Mouse (Mus musculus) kidney, adult 2 months (tissue): ENCODE data around the gene Ankrd33b. TPM values are rescaled to one million over a fixed set of nuclear protein-coding genes. Genes with fewer than 3 reads are reported as not detected.

ENCODE experiments used
- DNase-seq: peaks from one replicate; pipeline ENCODE4 v3.0.0; 2021
- H3K27ac ChIP-seq: fragments of 200-500 bp; 2 replicates; pipeline ENCODE4 v1.5.1; 2012; ENCODE audit warnings: low read depth, low read length, control low read depth, inconsistent platforms; ENCODE audit not compliant: insufficient read depth
- H3K27me3 ChIP-seq: fragments of 200-500 bp; replicated peaks from 2 replicates; pipeline ENCODE4 v1.6.1; 2012; ENCODE audit warnings: mild to moderate bottlenecking, moderate library complexity, low read length, inconsistent platforms; ENCODE audit not compliant: control insufficient read depth, insufficient read depth
- H3K36me3 ChIP-seq: fragments of 200-500 bp; 2 replicates; pipeline ENCODE4 v1.6.1; 2012; ENCODE audit warnings: mild to moderate bottlenecking, moderate library complexity, low read length, inconsistent platforms; ENCODE audit not compliant: control insufficient read depth, insufficient read depth
- H3K4me1 ChIP-seq: fragments of 200-500 bp; 2 replicates; pipeline ENCODE4 v1.6.1; 2011; ENCODE audit warnings: low read length; ENCODE audit not compliant: control insufficient read depth, insufficient read depth
- H3K4me3 ChIP-seq: fragments of 200-500 bp; 2 replicates; pipeline ENCODE4 v1.5.1; 2011; ENCODE audit warnings: mild to moderate bottlenecking, low read depth, low read length, control low read depth; ENCODE audit not compliant: insufficient read depth
- CTCF ChIP-seq: fragments of 200-500 bp; conservative IDR thresholded peaks from 2 replicates; pipeline ENCODE4 v1.5.1; 2011; ENCODE audit warnings: low read depth, mild to moderate bottlenecking, control low read depth, low read length, moderate library complexity, mixed read lengths; ENCODE audit not compliant: insufficient read depth, insufficient read length
- POLR2A ChIP-seq: fragments of 200-500 bp; IDR thresholded peaks from one replicate; pipeline ENCODE4 v1.6.1; 2011; ENCODE audit warnings: low read depth, low read length, control low read depth
- WGBS: fragments of 180-500 bp; shearing (Covaris S2); methylation state at CpG from one replicate; pipeline ENCODE4 v1.1.7; 2018; 5-methylcytosine and 5-hydroxymethylcytosine counted together
- polyA plus RNA-seq: library from polyadenylated mRNA; depleted of rRNA; stranded (reverse); fragments of >200 nt; gene quantifications from 2 replicates; pipeline ENCODE4 v1.2.3, GENCODE M21; 2012; rRNA removed

The Ankrd33b gene
- 21.8 and 26.9 TPM in 2 replicates for polyA plus RNA-seq

DNA sequence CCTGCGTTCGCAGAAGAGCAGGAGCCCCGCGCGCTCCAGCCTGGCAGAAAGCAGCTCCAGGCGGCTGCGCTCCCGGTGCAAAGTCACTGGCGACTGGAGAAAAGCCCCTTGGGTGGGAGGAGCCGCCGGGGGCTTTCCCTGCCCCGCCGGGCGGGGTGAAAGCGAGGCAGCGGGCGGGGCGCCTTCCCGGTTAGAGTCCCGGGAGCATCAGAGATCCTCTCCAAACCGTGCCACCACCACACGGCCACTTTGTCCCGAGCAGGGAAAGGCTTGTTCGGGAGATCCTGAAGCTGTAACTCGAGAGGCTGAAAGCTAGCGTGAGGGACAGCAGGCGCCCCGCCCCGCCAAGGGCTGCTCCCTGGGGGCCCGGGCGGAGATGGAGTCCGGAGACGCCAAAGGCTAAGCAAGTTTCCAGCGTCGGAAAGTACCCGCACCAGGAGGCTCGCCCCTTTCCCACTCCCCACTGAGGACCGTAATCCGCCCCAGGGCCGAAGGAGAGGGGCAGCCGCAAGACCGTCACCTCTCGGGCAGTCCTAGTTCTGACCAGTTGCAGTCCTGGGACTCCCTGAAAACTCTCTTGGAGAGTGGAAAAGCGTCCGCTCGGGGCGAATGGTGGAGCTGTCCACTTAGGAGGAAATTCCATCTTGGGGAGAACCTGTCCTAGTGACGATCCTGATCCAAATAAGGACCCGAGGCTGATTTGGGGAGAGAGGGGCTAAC is at the start of gene Ankrd33b:
Gene Ankrd33b (minus strand): TSS at position 246 of the 720 bp plus-strand sequence.
- DNase-seq: peak; percentile 93
- Histone ChIP-seq H3K27ac (peak within 1 kb of the TSS; percentile 95), H3K36me3 (no peaks in the 10 kb centered on the region), H3K27me3 (no peaks in the 10 kb centered on the region), H3K4me3 (peak within 1 kb of the TSS; percentile 95), H3K4me1 (peaks cover 12% of the 10 kb centered on the region; the same call in 1 of the 2 replicates)
- WGBS: 1% methylated on average over 49 of the region's 49 CpGs
- TF ChIP-seq CTCF (no peak), POLR2A (peak; percentile 48)

DNA sequence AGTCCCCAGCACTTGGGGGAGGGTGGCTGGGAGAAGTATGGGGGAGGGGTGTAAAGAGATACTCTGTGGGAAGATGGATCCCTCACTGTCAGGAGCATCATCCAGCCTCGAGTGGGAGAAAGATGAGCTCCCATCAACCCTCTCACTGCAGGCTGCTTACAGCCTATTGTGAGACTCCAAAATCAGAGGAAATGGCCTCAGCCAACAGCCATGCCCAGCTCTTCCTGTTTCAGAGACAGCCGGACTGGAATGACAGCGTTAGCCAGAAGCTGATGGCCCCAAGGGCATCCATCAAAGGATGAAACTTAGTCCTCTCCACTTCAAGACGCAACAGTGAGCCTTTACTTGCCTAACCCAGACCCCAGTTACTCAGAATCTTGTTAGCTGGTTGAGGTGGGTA is 47.7 kb upstream of the Ankrd33b start:
- H3K4me3 ChIP-seq: no peak overlapping the region
- no peaks in the 10 kb centered on the region for H3K27me3 ChIP-seq
- 43% methylated on average over 4 of the region's 4 CpGs for WGBS
- peaks cover 21% of the 10 kb centered on the region for H3K4me1 ChIP-seq
- H3K27ac ChIP-seq: peak overlapping the region; percentile 7
- H3K36me3 ChIP-seq: no peaks in the 10 kb centered on the region
- no peak for TF ChIP-seq POLR2A
- no peak for TF ChIP-seq CTCF
- peak; percentile 55 for DNase-seq

DNA sequence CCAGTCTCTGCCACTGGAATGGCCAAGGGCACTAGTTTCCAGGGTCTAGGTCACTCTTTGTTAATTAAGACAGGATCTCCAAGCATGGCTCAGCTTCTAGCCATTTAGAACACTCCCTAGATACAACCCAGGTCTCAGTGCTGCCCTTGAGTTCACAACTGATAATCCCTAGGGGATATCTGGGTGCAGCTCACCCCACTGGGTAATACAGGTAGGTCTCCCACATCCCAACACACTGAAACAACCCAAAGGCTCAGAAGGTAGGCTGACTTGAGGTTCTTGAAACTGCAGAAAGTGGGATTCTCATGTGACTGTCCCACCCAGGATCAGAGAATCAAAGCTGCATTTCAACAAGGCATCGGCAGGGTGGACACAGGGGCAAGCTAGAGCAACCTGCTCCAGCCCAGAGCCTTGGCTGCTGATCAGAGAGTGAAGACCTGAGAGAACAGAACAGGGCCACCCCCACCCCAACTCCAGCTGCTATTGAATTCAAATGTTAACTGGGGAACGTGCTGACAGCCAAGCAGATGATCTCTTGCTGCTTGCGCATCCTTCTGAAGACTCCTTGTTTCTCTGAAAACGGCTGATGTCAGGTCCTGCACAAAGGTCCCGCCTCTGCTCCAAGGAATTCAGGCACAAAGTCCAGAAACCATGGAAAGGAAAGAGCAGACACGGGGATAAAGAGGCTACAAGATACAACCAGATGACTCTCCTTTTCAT is 46.8 kb upstream of the Ankrd33b start:
- peak; percentile 91 for DNase-seq
- Histone ChIP-seq H3K4me3 (no peak overlapping the region), H3K27ac (peak overlapping the region; percentile 74), H3K4me1 (peaks cover 29% of the 10 kb centered on the region), H3K27me3 (no peaks in the 10 kb centered on the region), H3K36me3 (no peaks in the 10 kb centered on the region)
- TF ChIP-seq CTCF (no peak), POLR2A (no peak)
- 42% methylated on average over 6 of the region's 6 CpGs for WGBS

DNA sequence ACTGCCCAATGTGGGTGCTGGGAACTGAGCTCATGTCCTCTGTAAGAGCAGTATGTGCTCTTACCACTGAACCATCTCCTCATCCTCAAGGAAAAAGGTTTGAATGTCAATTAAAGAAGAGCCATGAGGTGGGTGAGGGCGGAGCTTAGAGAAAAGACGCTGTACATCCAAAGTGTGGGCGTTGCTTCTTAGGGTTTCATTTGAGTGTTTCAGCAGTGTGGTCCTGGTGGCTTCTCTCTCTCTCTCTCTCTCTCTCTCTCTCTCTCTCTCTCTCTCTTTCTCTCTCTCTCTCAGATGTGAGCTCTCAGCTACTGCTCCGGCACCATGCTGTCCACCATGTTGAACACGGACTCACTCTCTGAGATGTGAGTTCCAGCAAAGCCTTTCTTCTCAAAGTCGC is 46.1 kb upstream of the Ankrd33b start:
- no peaks in the 10 kb centered on the region for H3K36me3 ChIP-seq
- 85% methylated on average over 6 of the region's 6 CpGs for WGBS
- peaks cover 32% of the 10 kb centered on the region for H3K4me1 ChIP-seq
- H3K27me3 ChIP-seq: no peaks in the 10 kb centered on the region
- TF ChIP-seq CTCF: no peak
- TF ChIP-seq POLR2A: no peak
- no peak for DNase-seq
- no peak overlapping the region for H3K4me3 ChIP-seq
- H3K27ac ChIP-seq: peak overlapping the region; percentile 74; the same call in 1 of the 2 replicates

DNA sequence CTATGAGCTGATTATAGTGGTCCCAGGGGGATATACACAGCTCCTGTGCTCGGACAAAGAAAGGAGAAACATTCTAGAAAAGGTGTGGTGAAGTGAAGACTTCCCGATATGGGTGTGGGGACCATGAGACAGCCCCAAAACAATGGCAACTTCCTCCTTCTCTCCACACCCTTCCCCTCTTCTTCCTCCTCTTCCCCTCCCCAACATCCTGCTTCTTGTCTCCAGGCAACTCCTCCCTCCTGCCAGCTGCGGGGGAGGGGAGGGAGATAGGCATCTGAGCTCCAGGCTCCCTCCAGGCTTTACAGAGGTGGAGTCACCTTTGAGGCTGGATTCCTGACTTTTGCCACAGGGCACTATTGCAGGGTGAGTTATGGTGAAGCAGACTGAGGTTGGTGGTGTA is 45.4 kb upstream of the Ankrd33b start:
- no peak overlapping the region for H3K27ac ChIP-seq
- TF ChIP-seq POLR2A (no peak), CTCF (no peak)
- DNase-seq: peak; percentile 70
- no peaks in the 10 kb centered on the region for H3K27me3 ChIP-seq
- H3K4me1 ChIP-seq: peaks cover 38% of the 10 kb centered on the region
- 43% methylated on average over 3 of the region's 3 CpGs for WGBS
- H3K4me3 ChIP-seq: no peak overlapping the region
- H3K36me3 ChIP-seq: no peaks in the 10 kb centered on the region

DNA sequence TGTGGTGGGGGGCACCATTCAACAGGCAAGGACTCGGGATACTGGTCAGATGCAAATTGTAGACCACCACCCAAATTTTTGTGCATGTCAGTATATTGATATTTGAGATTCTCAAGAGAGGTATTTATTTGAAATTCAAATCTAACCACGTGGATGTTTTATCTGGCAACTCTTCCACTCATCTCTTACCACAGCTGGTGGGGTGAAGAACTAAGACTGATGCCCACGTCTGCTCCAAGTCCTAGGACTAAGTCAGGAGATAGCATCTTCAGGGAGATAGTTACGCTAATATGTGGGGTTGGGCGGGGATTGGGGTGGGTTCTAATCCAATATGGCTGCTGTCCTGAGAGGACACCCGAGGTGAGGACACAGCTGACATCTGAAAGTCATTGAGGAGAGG is 44.9 kb upstream of the Ankrd33b start:
- Histone ChIP-seq H3K27ac (no peak overlapping the region), H3K27me3 (no peaks in the 10 kb centered on the region), H3K36me3 (no peaks in the 10 kb centered on the region), H3K4me3 (no peak overlapping the region), H3K4me1 (peaks cover 40% of the 10 kb centered on the region)
- no peak for TF ChIP-seq POLR2A
- TF ChIP-seq CTCF: no peak
- 81% methylated on average over 6 of the region's 6 CpGs for WGBS
- DNase-seq: no peak

DNA sequence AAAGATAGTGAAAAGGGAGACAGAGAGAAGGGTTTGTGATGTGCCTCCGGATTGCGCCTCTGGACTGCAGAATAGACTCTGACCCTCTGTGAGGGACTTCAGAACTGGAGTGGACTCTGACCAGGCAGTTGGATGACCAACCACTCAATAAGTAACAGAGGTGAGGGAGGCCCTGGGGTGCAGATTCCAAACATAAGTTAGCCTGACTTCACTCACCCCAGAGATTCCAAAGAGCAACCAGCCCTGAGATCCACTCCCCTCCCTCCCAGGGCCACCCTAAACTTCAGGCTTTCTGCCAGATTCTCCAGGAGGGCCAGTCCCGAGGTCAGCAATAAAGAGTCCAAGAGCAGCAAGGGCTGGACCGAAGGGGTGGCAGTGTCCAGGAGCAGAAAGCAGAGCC is 40.0 kb upstream of the Ankrd33b start:
- no peaks in the 10 kb centered on the region for H3K27me3 ChIP-seq
- 32% methylated on average over 4 of the region's 4 CpGs for WGBS
- TF ChIP-seq POLR2A (no peak), CTCF (no peak)
- H3K36me3 ChIP-seq: no peaks in the 10 kb centered on the region
- peak overlapping the region; percentile 98 for H3K27ac ChIP-seq
- H3K4me3 ChIP-seq: no peak overlapping the region
- DNase-seq: peak; percentile 96
- peaks cover 34% of the 10 kb centered on the region for H3K4me1 ChIP-seq
